Mouse (Mus musculus) megakaryocyte, embryonic 14.5 days (primary cell): ENCODE data around the gene Pappa.

Experiments used
- FLI1 ChIP-seq: IDR thresholded peaks from 2 replicates; pipeline ENCODE4 v1.6.1; 2012; ENCODE audit warnings: low read length, inconsistent platforms, mixed read lengths
- GATA1 ChIP-seq: IDR thresholded peaks from 3 replicates; pipeline ENCODE4 v1.6.1; 2012; ENCODE audit warnings: mixed read lengths, low read length, inconsistent platforms, borderline replicate concordance

- TF ChIP-seq GATA1 (no peak), FLI1 (no peak)
Measured at GRCm38 (mm10) chr4:65333718-65334117, 209.7 kb downstream of the Pappa start.
